Mouse (Mus musculus): ENCODE measurements at regions not wholly inside any gene's neighbourhood (a gene's known extent, or its start where the extent isn't known, plus 50 kb on each side); places are given as distances from the start of the nearest gene placed in this dataset.
"Not testable (repeated sequence)": the region's sequence is repeated elsewhere in the genome, so short reads cannot be mapped to it uniquely, and the experiment has no call there.

- DNase-seq (ENCODE audit: low spot score in 2 of 2) = no peak
These were observed 223.9 kb downstream of the Tpra1 start for GRCm38 (mm10) chr6:89125916-89126315.

GRCm38 (mm10) chr6:89128141-89128540 is 226.1 kb downstream of the Tpra1 start:
- DNase-seq (ENCODE audit: low spot score in 2 of 2) = not testable (repeated sequence)

GRCm38 (mm10) chr6:89140469-89140868 is 222.0 kb downstream of the Plxna1 start:
- no peak for DNase-seq (ENCODE audit: low spot score in 2 of 2)

- no peak for DNase-seq (ENCODE audit: low spot score in 2 of 2)
These were observed 209.3 kb downstream of the Plxna1 start for GRCm38 (mm10) chr6:89153027-89153662.

GRCm38 (mm10) chr6:89157501-89157900 is 204.9 kb downstream of the Plxna1 start:
- no peak for DNase-seq (ENCODE audit: low spot score in 2 of 2)

- no peak for DNase-seq (ENCODE audit: low spot score in 2 of 2)
These were observed 202.4 kb downstream of the Plxna1 start for GRCm38 (mm10) chr6:89160051-89160450.

GRCm38 (mm10) chr6:89161746-89162145 is 200.7 kb downstream of the Plxna1 start:
- DNase-seq (ENCODE audit: low spot score in 2 of 2) = no peak

GRCm38 (mm10) chr6:89169520-89169919 is 192.9 kb downstream of the Plxna1 start:
- DNase-seq (ENCODE audit: low spot score in 2 of 2) = no peak

- not testable (repeated sequence) for DNase-seq (ENCODE audit: low spot score in 2 of 2)
These were observed 177.5 kb downstream of the Plxna1 start for GRCm38 (mm10) chr6:89184920-89185319.

GRCm38 (mm10) chr6:89200514-89201284 is 161.7 kb downstream of the Plxna1 start:
- DNase-seq (ENCODE audit: low spot score in 2 of 2) = not testable (repeated sequence)

- DNase-seq (ENCODE audit: low spot score in 2 of 2) = no peak
These were observed 147.4 kb downstream of the Plxna1 start for GRCm38 (mm10) chr6:89215021-89215420.

- DNase-seq (ENCODE audit: low spot score in 2 of 2) = peak in 1 of 2 experiments; percentile 19
These were observed 126.9 kb downstream of the Plxna1 start for GRCm38 (mm10) chr6:89235416-89236075.

- DNase-seq (ENCODE audit: low spot score in 2 of 2) = no peak
These were observed 126.2 kb downstream of the Plxna1 start for GRCm38 (mm10) chr6:89236226-89236625.

GRCm38 (mm10) chr6:89236892-89237646 is 125.4 kb downstream of the Plxna1 start:
- no peak for DNase-seq (ENCODE audit: low spot score in 2 of 2)

GRCm38 (mm10) chr6:89238871-89239270 is 123.5 kb downstream of the Plxna1 start:
- no peak for DNase-seq (ENCODE audit: low spot score in 2 of 2)

GRCm38 (mm10) chr6:89239511-89239910 is 122.9 kb downstream of the Plxna1 start:
- peak; percentile 87 to 93 for DNase-seq (ENCODE audit: low spot score in 2 of 2)

GRCm38 (mm10) chr6:89240168-89240705 is 122.2 kb downstream of the Plxna1 start:
- no peak for DNase-seq (ENCODE audit: low spot score in 2 of 2)

GRCm38 (mm10) chr6:89242371-89243288 is 119.8 kb downstream of the Plxna1 start:
- DNase-seq (ENCODE audit: low spot score in 2 of 2) = no peak

- DNase-seq (ENCODE audit: low spot score in 2 of 2) = no peak
These were observed 116.9 kb downstream of the Plxna1 start for GRCm38 (mm10) chr6:89245506-89245905.

GRCm38 (mm10) chr6:89246261-89246660 is 116.2 kb downstream of the Plxna1 start:
- DNase-seq (ENCODE audit: low spot score in 2 of 2) = no peak

Measured in gastrocnemius, adult 8-10 months (tissue).